Mouse (Mus musculus): Measurements from ENCODE around the gene Sipa1l1.

The Sipa1l1 gene

DNA sequence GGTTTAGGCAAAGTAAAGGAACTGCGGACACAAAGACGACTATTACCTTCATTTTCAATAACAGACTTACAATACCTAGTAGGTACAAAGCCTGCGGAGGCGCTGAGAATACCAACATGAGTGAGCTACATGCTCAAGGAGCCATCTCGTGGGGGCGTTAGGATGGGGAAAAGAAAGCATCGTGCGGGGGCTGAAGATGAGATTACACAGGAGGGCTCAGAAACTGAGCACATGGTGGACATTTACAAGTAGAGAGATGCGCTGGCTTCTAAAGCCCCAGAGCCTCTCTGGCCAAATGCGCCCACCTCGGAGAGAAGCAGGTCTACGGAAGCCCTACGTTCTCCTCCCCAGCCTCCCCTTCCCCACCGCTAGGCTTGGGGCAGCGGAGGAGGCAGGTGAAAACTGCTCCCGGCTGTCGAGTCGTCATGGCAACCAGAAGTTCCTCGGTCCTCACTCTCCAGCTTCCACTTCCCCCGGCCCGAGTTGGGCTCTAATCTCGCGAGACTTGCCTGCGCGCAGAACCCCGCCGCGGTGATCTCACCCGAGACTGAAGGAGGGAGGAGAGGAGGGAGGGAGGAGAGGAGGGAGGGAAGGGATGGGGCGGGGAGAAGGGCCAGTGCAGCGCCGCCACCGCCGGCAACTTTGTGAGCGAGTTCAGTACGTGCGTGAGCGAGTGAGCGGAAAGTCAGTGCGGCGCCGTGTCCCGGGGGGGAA, at the start of gene Sipa1l1:
Gene Sipa1l1 (plus strand): TSS at position 501 of the 714 bp plus-strand sequence.
- DNase-seq (ENCODE audit: low spot score in 2 of 2) = peak; percentile 89 to 93

DNA sequence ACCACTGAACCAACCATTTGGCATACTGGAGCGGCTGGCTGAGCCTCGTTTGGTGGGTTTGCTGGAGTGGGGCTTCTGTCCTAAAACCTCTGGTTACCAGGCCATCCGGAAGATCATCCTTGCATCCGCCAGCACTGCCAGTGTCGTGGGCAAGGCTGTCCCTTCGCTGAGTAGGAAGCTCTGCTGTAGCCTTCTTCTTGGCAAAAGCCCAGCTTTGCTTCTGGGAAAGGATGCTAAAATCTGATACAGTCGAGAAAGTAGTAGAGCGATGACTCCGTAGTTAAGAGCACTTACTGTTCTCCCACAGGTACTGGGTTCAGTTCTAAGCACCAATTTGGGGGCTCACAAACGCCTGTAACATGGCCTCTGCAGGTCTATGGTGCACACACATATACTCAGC, 47.2 kb upstream of the Sipa1l1 start:
- DNase-seq (ENCODE audit: low spot score in 2 of 2) = no peak

DNA sequence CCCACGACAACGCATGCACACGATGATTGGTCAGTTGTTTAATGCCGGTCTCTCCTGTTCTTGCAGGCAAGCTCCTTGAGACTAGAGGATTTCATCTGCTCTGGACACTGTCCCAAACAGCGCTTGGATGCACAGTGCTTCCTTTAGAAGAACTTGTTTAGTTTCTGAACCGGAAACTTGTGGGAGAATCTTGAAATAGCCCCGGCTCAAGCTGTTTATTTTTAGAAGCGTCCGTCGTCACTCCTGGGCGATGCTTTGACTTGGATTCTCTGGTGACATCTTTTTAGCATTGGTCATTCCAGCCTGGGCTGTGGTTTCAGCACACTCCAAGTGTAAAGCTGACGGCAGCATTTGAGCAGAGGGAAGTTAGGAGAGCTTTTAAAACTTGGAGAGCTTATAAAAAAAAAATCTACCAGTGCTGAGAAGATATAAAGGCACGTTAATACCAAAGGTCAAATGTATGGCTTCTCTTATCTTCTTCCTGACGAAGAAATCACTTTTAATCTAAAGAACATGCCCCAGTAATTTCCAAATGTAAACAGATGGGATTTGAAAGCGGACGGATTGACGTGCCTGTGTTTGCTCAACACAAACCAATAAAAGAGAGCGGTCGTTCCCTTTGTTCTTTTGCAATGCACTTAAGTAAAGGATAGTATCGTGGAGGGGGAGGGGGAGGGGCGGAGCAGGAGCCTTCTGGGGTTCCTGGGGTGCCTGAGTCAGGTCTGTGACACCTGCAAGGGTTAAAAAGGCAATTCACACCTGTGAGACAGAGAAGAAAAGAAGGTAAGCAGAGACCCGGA, 46.5 kb upstream of the Sipa1l1 start:
- no peak for DNase-seq (ENCODE audit: low spot score in 2 of 2)

DNA sequence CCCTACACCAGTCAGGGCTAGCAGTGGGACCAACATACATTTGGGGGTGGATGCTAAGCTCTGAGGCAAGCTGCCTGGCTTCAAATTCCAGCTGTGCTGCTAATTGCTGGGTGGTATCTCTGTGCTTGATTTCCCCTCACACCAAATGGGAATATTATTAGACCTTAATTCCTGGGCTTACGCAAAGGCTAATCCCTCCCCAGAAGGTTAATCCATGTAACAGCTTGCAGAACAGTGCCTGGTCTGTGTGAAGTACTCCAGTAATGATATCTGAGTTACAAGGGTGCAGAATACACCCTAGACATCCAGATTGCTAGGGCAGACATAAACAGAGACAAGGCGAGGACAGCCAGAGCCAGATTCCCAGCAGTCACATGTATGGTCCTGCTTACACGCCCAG, 42.3 kb upstream of the Sipa1l1 start:
- DNase-seq (ENCODE audit: low spot score in 2 of 2) = no peak

DNA sequence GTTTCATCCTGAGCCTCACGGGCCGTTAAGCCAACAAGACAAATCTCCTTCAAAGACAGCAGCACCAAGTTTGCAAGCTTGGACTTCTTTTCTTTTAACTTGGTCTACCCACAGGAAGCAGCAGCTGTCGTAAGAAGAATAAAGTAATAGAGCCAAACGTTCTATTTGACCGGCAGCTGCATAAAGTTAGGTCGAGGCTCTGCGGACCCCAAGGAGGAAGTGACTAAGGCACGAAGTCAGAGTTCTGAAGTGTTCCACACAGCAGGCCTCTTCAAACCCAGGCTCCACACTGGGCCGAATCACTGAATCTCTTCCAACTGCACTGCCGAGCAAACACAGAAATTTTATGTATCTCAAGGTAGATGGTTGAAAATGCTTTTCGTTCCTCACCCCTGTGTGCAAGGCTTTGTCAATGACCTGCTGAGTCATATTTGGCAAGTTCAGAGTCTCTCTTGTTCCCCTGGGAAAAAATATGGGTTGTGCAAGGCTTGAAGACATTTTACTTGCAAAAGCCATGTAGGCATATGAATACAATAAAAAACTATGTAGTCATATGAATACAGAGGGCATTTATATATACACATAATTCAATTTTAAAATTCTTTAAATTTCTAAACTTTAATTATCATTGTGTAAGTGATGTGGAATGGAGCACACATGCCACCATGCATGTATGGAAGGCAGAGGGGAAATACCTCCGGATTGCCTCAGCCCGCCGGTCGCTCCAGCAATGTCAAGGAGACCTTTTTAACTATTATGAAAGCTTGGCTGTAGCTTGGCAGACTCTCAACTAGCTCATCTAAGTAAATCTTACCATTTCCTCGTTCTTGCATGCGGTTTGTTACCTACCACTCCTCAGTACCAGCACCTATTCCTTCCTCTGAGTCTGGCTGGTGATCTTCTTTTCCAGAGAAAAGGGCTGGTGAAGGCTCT, 29.6 kb upstream of the Sipa1l1 start:
- no peak for DNase-seq (ENCODE audit: low spot score in 2 of 2)

DNA sequence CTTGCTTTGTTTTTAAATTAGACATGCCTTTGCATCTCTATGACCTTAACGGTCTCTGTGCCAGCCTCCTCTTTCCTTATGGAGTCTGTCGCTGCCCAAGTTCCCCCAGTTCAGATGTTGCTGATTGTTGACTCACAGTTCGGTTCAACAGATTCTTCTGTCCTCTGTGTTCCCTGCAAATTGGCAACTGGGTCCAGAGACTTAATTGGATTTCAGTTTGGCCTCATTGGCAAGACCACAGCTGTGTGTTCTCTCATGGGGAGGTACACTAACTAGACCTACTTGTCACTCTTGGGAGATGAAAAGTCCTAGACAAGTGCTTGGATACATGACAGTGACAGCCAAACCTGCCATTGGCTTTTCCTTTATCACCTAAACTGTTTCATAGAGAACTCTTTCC, 25.7 kb upstream of the Sipa1l1 start:
- no peak for DNase-seq (ENCODE audit: low spot score in 2 of 2)

DNA sequence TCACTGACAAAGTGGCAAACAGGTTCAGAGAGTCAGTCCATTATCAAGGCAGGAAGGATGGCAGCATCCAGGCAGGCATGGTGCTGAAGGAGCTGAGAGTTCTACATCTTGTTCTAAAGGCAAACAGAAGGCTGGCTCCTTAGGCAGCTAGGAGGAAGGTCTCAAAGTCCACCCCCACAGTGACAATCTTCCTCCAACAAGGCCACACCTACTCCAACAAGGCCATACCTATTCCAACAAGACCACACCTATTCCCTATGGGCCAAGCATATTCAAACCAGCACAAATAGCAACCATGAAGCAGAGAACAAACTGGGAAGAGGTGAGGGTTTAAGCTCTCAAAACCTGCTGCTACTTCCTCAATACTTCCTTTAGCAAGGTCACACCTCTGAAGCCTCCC, 23.9 kb upstream of the Sipa1l1 start:
- DNase-seq (ENCODE audit: low spot score in 2 of 2) = no peak

DNA sequence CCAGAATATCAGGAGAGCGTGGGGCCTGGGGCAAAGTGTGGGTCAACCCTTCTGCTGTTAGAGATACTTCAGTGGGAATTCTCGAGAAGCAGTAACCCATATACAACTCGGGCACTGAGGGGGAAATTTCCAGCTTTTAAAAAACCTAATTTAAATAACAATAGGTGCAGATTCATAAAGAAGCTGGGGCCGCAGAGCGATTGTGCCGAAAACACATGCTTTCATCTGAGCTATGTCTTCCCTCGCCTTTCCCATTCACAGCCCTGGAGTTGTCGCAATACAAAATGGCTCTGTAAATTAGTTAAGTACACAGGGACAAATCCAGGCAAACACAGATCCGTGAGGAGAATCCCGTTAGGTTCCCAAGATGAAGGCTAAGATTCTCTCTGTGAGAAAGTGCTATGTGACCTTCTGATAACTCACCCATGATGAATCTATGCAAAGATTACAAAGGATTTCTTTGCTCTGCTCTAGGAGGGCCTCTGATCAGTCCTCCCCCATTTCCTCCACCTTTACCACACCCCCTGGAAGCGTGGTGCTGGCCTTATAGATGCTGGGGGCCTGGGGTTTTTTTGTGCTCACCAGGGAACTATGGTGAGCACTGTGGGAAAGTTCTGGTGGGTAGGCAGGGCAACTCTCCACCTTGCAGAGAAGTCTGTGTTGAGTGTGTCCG, 22.0 kb upstream of the Sipa1l1 start:
- DNase-seq (ENCODE audit: low spot score in 2 of 2) = no peak

DNA sequence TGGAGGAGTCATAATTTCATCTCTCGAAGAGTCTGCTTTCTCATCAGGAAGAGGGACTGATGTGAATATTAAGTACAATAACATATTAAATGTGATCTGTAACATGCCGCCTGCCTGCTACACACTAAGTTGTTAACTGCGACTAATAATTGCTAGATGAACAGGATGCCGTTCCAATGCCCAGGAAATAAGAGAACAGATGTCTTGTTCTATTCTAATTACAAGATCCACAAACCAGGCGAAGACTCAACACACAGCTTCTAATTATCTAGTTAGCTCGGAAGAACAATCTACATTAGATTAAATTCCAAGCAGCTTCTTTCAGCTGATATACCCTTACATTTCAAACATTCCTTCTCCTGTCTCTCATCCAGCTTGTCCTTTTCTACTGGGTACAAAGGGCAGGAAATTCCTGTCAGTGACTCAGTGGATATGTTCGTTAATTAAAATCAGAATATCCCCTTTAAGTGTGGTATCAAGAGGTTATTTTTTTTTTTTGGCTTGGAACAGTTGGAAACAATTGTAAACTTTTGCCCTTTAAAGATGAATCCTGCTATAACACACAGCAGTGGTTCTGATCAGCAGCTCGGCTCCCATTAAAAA, 20.7 kb upstream of the Sipa1l1 start:
- DNase-seq (ENCODE audit: low spot score in 2 of 2) = no peak

DNA sequence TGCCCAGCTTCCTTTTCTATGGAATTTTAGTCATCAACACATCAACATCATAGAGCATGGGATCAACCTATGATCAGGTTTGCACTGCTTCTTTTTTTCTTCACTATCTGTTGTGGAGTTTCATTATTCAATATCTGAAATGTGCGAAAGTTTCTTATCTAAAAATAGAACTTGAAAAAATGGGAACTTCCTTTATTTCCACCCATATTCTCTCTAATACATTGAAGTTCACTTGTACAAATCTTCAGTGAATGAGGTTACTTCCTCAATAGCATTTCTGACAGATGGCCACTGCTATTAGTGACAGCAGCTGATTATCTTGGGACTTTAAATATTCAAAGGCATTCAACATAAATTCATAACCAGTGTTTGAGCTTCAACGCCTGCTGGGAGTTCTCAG, 18.1 kb upstream of the Sipa1l1 start:
- DNase-seq (ENCODE audit: low spot score in 2 of 2) = no peak

DNA sequence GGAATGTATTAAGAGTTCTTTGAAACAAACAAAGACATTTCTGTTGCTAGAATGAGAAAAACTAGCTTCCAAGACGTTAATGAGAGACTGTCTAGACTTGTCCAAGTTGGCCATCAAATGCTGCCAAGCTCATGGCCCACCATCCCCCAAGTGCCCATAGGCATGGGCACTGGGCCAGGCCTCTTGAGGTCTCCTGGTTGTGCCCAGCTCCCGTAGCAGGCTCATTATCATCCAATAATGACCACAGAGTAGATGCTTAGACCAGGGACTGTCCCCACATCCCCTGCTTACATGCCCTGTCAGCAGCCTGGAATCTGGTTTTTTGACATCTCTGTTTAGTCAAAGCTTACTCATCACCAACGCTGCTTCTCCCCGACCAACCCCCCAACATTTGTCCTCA, 14.6 kb upstream of the Sipa1l1 start:
- no peak for DNase-seq (ENCODE audit: low spot score in 2 of 2)

DNA sequence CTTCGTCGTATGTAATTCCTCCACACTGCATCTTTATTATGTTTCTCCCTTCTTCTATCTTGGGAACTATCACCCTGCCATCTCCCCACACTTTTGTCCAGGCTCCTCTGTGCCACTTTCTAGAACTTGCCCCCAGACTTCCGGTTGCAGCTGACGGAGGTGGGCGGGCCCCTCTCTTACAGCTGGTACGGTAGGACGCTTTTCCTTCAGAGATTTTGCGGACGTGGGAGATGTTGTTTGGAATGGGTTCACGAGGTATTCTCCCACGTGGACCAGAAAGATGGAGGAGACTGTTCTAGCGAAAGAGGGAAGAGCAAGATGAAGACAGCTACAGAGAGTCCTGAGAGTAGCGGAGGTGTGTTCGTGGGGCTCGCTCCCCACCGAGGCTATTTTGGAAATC, 10.6 kb upstream of the Sipa1l1 start:
- DNase-seq (ENCODE audit: low spot score in 2 of 2) = no peak

DNA sequence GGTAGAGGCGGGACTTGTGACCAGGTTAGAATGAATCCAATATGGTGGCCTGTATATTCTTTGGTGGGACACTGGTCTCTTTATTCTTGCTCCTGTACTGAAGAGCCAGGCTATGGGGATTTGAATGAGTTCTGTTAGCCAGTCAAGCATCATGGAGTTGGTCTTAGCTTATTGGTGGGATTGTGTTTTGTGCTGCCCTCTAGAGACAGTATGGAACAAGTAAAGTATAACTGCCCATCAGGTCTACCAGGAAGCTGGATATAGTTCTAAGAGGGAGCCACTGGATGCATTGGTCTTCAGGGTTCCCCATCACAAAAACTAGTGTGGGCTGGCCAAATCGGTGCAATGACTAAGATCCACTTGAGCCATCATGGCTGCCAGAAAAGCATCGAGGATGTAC, 9.7 kb upstream of the Sipa1l1 start:
- no peak for DNase-seq (ENCODE audit: low spot score in 2 of 2)

DNA sequence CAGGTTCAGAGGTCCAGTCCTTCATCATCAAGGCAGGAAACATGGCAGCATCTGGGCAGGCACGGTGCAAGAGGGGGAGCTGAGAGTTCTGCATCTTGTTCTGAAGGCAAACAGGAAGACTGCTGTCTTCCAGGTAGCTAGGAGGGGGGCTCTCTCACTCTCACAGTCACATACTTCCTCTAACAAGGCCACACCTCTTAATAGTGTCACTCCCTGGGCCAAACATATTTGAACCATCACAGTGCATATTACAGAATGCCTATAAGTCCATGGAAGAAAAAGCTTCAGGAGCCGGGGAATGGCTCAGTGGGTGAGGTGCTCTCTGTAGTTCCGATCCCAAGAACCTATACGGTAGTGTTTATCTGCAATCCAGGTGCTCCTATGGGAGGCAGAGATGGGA, 3.5 kb upstream of the Sipa1l1 start:
- DNase-seq (ENCODE audit: low spot score in 2 of 2) = no peak

DNA sequence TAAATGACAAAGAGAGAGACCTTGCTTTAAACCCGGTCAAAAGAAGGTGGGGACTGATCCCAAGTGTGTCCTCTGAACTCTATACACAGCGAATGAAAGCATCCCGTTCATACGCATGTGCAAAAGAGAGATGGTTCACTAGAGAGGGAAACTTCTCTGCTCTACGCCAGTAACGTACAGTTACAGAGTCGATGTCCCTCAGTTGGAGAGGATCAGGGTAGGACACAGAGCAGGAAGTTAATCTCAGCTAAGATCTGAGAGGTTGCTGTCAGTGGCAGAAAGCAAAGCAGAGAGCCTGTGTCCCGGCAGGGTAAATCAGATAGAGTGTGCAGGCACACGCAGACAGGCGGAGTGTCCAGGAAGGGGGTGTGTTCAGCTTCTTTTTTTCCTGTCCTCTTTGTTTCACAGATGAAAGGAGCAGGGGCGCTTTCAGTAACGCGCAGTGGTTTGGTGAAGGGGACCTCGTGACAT, 3.0 kb upstream of the Sipa1l1 start:
- no peak for DNase-seq (ENCODE audit: low spot score in 2 of 2)

DNA sequence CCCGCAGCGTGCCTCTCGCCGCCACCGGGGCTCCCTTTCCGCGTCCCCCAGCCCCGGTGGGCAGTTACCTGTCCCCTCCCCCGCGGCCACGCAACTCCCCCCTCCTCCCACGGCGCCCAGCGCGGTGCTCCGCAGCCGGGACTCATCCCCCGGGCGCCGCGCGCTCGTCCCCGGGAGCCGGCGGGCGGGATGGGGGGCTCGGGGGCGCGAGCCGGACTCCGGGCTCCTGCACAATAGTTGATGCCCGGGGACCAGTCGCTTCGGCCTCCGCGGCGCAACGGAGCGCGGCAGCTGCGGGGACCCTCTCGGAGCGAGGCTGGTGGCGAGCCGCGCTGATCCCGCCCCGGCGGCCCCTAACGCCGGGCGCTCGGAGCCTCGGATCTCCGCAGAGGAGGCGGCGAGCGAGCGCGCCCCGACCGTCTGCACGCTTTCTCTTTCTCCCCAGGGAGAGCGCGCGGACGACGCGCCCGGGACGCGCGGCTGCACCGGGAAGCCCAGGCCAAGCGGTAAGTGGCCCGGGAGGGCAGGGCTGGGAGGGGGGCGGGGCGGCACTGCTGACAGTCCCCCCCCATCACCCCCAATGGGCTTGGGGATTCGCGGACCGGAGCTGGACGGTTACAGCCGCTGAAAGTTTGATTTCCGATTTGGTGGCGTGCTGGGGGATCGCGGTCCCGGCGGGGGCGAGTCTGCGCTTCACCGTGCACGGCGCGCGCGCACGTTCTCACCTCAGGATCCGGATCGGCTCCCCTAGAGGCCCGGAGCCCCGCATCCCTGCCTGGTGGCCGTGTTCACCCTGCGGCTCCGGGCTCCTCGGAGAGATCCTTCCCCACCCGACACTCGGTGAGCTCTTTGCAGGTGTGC, 681 bp downstream of the Sipa1l1 start:
- peak; percentile 51 to 77 for DNase-seq (ENCODE audit: low spot score in 2 of 2)

DNA sequence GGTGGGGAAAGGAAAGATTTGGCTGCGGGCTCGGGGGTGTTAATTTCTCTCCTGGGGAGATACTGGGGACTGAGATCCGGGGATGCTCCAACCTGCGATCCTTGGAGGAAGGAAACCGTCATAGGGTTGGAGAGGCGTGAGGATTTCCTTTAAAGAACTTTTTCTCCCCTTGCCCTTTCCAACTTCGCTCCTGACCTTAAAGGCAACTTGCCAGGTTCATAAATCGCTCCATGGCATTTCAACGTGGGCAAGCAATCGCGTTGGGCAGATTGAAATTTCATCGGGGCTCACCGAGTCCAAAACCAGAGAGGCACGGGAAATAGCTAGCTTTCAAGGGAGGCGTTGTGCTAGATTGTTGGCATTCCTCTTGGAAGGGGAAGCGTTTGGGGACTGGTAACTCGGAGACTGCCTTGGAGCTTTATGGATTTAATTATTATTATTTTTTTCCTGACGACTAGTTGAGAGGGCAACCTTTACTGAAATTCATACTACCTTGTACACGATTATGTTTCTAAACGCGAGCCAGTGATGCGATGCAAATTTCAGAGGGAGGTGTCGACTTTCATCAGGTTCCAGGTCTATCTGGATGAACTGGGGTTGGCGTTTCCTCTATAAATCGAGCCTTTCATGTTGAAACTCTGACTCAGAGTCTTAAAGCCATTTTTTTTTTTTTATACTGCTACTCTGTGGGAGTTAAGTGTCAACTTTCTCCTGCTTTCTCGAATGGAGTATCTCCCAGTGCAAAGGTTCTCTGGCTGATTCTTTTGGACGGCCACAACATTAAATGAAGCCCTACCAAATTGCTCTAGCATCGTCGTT, 1.6 kb downstream of the Sipa1l1 start:
- no peak for DNase-seq (ENCODE audit: low spot score in 2 of 2)

DNA sequence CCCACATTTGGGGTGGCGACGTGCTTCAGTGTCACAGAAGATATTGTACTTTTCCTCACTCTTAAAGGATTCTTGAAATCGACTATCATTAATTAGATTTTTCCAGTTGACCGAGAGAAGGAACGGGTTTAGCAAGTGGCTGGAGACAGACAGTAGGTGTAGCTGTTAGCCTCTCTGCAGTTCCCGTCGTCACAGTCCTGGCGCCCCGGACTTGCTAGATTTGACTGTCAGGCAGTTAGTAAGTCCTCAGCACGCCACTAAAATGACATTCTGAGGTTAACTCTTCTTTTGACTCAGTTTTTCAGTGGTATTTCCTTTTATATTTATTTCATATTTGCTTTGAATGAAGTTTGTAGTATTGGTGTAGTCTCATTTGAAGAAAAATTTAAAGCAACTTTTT, 2.5 kb downstream of the Sipa1l1 start:
- peak in 1 of 2 experiments; percentile 22 for DNase-seq (ENCODE audit: low spot score in 2 of 2)

DNA sequence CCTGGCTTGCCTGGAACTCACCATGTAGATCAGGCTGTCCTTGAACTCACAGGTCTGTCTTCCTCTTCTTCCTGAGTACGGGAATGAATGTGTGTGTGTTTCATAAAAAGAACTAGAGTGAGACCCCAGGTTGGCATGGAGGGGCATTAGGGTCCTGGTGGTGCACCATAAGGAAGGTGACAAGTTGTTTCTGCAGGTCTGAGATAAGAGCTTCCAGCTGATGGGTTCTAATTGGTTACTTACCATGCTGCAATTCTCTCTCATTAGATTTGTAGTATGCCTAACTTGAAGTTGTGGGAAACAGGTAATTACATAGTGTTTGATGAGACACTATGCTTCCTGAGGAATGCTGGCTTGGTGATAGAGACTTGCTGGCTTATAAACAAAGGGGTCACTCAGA, 4.5 kb downstream of the Sipa1l1 start:
- no peak for DNase-seq (ENCODE audit: low spot score in 2 of 2)

All from spleen, postnatal 4 days (tissue).